Mouse (Mus musculus): ENCODE measurements around the gene Fndc7.
"Not testable (repeated sequence)": the region's sequence is repeated elsewhere in the genome, so short reads cannot be mapped to it uniquely, and the experiment has no call there.

Fndc7 gene

DNA sequence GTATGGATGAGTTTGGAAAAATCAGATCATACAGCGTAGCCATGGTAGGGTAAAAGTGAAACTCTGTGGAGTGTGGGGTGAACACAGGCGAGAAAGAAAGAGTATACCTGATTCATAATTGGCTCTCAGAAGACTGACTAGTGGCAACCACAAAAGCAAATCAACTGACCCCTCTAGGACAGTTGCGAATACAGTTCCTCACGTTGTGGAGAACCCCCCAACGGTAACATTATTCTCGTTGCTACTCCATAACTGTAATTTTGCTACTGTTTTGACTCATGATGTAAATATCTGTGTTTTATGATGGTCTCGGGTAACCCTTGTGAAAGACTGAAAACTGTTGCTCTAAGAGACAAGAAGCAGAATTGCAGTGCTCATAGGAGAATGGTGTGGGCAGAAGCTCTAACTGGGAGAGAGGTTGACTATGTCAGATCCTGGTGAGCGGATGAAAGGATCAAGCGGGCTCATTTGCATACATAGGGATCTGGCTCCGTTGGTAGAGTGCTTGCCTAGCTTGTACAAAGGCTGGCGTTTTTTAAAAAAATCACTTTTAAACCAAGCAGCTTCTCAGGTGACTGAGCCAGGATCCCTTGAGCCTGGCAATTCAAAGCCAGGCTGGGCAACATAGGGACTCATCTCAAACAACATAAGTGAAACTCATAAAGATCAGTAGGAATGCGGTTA lies 2.7 kb downstream of the Fndc7 start:
- DNase-seq (ENCODE audit: low read depth) = no peak

DNA sequence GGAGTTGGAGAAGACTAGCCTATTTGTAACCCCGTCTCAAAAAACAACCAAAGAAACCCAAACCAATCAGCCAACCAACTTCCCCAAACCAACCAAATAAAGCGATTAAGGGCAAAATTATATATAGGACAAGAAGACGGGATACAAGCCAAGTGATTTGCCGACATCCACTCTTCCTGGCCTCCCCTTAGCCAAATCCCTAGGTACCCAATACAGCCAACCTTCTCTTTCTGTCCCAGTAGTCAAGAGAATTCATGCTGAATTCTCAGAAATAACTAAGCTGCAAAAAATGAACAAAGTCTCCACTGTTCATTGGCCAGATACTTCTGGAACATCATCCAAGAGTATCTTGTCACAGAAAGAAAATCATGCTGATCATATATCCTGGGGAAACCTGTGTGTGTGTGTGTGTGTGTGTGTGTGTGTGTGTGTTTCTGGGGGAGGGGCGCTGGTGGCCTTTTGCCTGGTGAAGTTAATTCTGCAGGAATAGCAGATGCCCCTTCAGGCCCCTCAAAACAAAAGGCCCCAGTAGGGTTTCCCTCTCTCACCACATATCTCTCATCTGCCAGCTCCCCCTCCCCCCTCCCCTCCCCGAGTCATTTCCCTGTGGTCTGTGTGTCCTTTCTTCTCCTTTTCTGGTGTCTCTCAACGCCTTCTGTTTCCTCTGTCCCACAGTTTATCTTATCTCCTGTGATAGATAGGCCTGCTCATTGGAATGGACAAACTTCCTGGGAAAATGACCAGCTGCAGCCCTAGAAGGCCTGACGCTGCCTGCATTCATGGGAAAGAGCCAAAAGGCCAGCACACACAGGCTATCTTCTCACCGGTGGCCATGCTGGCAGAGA lies 3.9 kb downstream of the Fndc7 start:
- DNase-seq (ENCODE audit: low read depth) = no peak

- no peak for DNase-seq (ENCODE audit: low read depth)
These were observed 5.0 kb downstream of the Fndc7 start for GRCm38 (mm10) chr3:108884706-108885289.

- DNase-seq (ENCODE audit: low read depth) = no peak
These were observed 6.7 kb downstream of the Fndc7 start for GRCm38 (mm10) chr3:108883067-108883466.

DNA sequence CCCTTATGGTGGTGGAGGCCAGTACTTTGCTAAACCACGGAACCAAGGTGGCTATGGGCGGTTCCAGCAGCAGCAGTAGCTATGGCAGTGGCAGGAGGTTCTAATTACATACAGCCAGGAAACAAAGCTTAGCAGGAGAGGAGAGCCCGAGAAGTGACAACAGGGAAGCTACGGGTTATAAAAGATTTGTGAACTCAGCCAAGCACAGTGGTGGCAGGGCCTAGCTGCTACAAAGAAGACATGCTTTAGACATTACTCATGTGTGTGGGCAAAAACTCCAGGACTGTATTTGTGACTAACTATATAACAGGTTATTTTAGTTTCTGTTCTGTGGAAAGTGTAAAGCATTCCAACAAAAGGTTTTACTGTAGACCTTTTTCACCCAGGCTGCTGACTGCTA lies 7.9 kb downstream of the Fndc7 start:
- peak; percentile 28 for DNase-seq (ENCODE audit: low read depth)

- DNase-seq (ENCODE audit: low read depth) = no peak
These were observed 9.0 kb downstream of the Fndc7 start for GRCm38 (mm10) chr3:108880544-108881507.

DNA sequence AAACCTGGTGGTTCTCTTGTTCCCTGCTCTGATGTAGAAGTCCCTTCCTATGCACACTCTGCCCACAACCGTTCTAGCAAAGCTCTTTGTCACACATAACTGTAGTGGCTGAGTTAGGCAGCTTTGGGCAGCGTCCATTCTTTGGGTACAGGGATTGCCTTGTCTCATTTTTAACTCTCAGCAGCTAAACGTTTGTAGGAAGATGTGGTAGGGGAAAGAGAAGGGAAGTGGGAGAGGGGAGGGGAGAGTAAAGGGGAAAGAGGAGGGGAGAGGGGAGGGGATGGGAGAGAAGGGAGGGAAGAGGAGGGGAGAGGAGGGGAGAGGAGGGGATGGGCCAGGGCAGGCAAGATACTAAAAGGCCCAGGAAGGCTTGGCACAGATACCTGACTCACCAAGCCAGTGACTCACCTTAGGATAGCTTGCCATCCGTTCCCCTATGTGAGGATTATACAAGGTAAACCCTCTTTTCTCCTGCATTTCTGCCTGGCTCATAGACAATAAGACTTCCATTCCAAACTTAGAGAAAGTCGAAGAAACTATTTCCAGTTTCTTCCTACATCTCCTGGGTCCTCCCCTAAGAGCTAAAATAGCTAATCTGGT lies 9.9 kb downstream of the Fndc7 start:
- DNase-seq (ENCODE audit: low read depth) = no peak

- no peak for DNase-seq (ENCODE audit: low read depth)
These were observed 10.7 kb downstream of the Fndc7 start for GRCm38 (mm10) chr3:108879129-108879528.

DNA sequence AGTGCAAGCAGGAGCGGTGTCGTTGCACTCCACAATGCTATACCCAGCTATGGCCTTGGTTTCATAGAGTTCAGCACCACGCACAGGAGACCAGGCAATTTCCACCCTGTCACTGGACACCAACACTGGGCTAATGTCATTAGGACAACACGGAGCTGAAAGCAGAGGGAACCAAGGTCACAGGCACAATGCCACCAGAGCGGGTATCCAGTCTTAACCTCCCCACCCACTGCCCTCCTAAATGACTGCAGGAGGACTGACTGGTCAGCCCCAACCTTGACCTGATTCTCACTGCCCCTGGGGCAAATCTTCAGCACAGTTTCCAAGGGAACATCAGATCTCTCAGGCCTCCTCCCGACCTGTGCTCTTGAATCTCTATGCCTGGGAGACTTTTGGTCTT lies 19.2 kb downstream of the Fndc7 start:
- no peak for DNase-seq (ENCODE audit: low read depth)

GRCm38 (mm10) chr3:108867449-108867848 lies 22.4 kb downstream of the Fndc7 start:
- DNase-seq (ENCODE audit: low read depth) = no peak

DNA sequence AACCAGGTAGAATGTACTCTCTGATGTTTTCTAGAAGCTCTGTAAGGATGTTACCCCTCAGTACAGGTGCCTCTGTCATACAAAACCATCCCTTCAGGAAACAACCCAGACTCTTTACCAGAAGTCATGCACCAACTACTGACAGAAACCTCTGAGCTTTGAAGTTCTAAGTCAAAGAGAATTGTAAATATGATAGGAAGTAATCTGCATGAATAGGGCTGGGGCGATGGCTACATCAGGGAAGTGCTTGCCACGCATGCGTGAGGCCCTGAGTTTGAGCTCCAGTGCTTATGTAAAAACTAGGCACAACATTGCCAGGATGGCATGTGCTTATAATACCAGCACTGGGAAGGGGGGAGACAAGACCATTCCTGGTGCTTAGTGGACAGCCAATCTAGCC lies 24.1 kb downstream of the Fndc7 start:
- DNase-seq (ENCODE audit: low read depth) = no peak

- no peak for DNase-seq (ENCODE audit: low read depth)
These were observed 24.7 kb downstream of the Fndc7 start for GRCm38 (mm10) chr3:108865129-108865528.

DNA sequence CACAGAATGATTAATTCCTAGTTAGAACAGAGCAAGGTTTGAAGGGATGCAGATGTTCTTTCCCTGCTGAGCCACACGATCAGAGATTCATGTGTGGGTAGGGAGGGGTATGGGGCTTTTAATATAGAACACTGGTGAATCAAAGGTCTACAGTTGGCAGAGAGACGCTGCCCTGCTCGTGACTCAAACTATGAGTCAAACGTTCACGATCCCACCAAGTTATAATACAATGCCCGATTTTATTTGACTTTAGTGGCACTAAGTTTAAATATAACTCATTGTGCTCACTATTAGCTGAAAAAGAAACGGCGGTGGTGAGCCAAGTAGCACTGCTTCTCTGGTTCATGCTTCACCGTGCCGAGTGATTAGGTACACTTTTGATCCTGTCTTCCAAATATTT lies 26.7 kb downstream of the Fndc7 start:
- no peak for DNase-seq (ENCODE audit: low read depth)

- DNase-seq (ENCODE audit: low read depth) = not testable (repeated sequence)
These were observed 27.5 kb downstream of the Fndc7 start for GRCm38 (mm10) chr3:108862282-108862681.

DNA sequence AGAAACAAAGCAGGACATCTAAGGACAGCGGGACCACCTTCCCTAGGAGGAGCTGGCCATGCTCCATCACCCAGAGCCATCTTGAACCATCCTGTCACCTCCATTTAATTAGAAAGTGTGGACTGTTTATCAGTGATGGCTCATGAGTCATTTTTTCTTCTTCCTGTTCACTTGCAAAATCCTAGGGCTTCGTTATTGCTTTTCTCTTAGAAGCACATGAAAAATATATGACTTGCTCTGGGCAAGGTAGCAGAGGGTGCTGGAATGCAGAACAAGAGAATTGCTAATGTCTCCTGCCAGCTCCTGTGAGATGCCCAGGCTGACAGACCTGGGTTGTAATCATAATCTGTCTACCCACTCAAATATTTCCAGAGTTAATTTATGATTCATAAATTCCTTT lies 29.0 kb downstream of the Fndc7 start:
- no peak for DNase-seq (ENCODE audit: low read depth)

GRCm38 (mm10) chr3:108858231-108858770 lies 31.5 kb downstream of the Fndc7 start:
- peak; percentile 91 for DNase-seq (ENCODE audit: low read depth)

DNA sequence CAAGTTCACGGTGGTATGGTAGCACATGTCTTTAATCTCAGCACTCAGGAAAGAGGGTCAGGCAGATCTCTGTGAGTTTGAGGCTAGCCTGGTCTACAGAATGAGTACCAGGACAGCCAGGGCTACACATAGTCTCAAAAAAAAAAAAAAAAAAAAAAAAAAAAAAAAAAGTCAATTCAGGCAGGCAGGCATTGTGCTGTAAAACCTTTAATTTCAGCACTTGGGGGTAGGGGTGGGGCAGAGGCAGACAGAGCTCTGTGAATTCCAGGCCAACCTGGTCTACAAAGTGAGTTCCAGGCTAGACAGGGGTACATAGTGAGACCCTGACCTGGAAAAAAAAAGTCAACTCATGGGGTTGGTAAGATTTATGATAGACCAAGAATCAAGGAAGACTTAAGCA lies 32.1 kb downstream of the Fndc7 start:
- no peak for DNase-seq (ENCODE audit: low read depth)

GRCm38 (mm10) chr3:108857124-108857470 lies 32.7 kb downstream of the Fndc7 start:
- no peak for DNase-seq (ENCODE audit: low read depth)

- no peak for DNase-seq (ENCODE audit: low read depth)
These were observed 33.3 kb downstream of the Fndc7 start for GRCm38 (mm10) chr3:108856386-108857123.

- no peak for DNase-seq (ENCODE audit: low read depth)
These were observed 33.9 kb downstream of the Fndc7 start for GRCm38 (mm10) chr3:108855864-108856263.

DNA sequence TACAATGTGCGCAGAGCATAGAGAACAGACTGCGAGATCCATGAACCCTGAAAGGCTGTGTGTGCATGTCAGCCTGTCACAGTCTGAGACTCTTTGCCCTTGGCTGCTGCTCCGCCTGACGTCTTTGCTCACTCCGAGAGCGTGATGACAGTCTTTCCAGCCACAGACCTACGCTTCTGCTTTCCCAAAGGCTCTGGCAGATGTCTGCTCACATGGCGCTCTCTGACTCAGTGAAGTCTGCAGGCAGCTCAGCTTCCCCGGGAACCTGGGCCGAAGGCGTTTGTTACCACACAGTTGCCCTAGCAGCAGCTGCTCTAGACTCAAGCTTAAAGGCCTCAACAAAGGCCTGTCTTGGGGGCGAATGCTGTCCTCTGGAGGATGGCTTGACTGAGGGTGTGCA lies 34.4 kb downstream of the Fndc7 start:
- DNase-seq (ENCODE audit: low read depth) = peak; percentile 94
